Mouse (Mus musculus) left cerebral cortex, postnatal 25 days (tissue): ENCODE results near the gene Gas2. TPM values are rescaled to one million over a fixed set of nuclear protein-coding genes. Genes with fewer than 3 reads are reported as not detected.

ENCODE experiments used
- DNase-seq, 2 experiments: peaks; one replicate each; pipeline ENCODE4 v3.0.0; 2022; ENCODE audit warnings: low spot score in 2 of 2, mixed read lengths in 1 of 2
- intact Hi-C: fragments of 180-260 bp; cut with DNase I; formaldehyde crosslinking; loops from one replicate; pipeline ENCODE4 v1.15.1; 2025
- total RNA-seq, 2 experiments: library from RNA; stranded (reverse); gene quantifications; 2 replicates each; pipeline ENCODE4 v1.2.3; 2021

Gene Gas2
- total RNA-seq, 2 experiments from 2014 or later = 16.1 to 21.6 TPM

- intact Hi-C loops = no loop called here
- DNase-seq = no peak
These were observed 153.8 kb downstream of the Gas2 start, which contains the start of gene 1700015G11Rik for GRCm38 (mm10) chr7:52015628-52016027. TSS of gene 1700015G11Rik (minus strand) at chr7:52015728.

- intact Hi-C loops = no loop called here
- DNase-seq = no peak
These were observed 160.2 kb downstream of the Gas2 start for GRCm38 (mm10) chr7:52022039-52022438.

GRCm38 (mm10) chr7:52024050-52024626, 162.3 kb downstream of the Gas2 start:
- DNase-seq = no peak
- intact Hi-C loops = no loop called here

DNA sequence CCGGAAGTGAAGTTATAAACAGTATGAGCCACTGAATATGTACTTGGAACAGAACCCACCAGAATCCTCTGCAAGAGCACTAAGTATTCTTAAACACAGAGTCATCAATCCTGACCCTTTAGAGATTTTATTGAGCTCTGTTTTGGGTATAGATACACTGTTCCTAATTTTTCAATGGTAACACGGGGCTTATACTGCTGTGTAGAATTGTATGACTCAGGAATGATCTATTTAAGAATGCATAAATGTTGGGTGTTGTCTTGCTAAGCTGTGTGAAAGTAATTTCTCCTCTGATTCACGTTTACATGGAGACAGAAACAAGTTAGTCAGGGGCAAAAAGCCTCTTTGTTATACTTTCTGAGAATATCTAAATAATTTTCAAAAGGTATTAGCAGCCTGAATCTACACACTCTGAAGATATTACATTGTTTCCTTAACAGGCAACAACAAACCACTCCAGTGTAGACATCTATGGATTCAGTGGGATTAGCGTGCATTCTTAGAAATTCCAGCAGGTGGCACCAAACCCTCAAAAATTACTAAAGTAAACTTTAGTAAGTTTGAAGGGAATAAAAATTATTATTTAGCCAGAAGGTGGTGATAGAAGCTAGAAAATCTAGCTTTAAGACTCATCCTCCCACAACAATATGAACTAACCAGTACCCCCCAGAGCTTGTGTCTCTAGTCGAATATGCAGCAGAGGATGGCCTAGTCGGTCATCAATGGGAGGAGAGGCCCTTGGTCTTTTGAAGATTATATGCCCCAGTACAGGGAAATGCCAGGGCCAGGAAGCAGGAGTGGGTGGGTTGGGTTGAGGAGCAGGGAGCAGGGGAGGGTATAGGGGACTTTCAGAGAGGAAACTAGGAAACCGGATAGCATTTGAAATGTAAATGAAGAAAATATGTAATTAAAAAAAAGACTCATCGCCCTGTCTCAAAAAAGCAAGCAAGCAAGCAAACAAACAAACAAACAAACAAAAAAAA, 176.1 kb downstream of the Gas2 start:
- peak; percentile 42 to 62 for DNase-seq
- intact Hi-C loops = loop anchor here (5.0 kb wide), 1 partner anchor 354 kb away; no protein-coding TSS in a partner anchor

Other genes starting within 250 kb of the Gas2 start
- gene Slc17a6, start 240.0 kb upstream of the Gas2 start, total RNA-seq = 10 to 100 TPM; 31.1 to 33.8 TPM
- gene Fancf, start 252 bp downstream of the Gas2 start, total RNA-seq = 1 to 10 TPM; 3.6 to 4.3 TPM
- gene Svip, start 144.0 kb downstream of the Gas2 start, total RNA-seq = 10 to 100 TPM; 32.2 to 35.0 TPM
- gene 1700015G11Rik, start 153.7 kb downstream of the Gas2 start, total RNA-seq = not detected